Mouse (Mus musculus): ENCODE measurements around the gene Ifitm10.
"Not testable (repeated sequence)": the region's sequence is repeated elsewhere in the genome, so short reads cannot be mapped to it uniquely, and the experiment has no call there.

Ifitm10 gene

GRCm38 (mm10) chr7:142320906-142321305 lies 52.6 kb downstream of the Ifitm10 start:
- no peak for DNase-seq (ENCODE audit: low spot score)

- DNase-seq (ENCODE audit: low spot score) = no peak
These were observed 54.4 kb downstream of the Ifitm10 start for GRCm38 (mm10) chr7:142319124-142319523.

GRCm38 (mm10) chr7:142317216-142317615 lies 56.3 kb downstream of the Ifitm10 start:
- no peak for DNase-seq (ENCODE audit: low spot score)

DNA sequence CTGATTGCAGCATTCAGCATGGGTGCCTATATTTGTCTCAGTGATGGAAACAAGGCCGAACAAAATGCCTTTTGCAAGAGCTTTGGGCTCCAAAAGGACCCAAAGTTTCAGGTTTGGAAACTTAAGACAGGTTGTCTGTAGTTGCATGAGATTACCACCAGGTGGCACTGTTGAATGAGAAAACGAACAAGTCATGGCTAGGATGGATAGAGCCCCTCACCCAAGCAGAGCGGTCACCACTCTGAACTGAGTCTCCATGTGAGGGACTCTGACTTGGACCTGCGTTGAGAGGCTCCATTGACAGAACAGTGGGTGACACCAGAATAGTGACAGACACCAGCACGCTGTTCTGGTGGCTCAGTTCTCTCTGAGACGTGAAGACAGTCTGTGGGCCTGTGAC lies 57.0 kb downstream of the Ifitm10 start:
- DNase-seq (ENCODE audit: low spot score) = peak; percentile 64

DNA sequence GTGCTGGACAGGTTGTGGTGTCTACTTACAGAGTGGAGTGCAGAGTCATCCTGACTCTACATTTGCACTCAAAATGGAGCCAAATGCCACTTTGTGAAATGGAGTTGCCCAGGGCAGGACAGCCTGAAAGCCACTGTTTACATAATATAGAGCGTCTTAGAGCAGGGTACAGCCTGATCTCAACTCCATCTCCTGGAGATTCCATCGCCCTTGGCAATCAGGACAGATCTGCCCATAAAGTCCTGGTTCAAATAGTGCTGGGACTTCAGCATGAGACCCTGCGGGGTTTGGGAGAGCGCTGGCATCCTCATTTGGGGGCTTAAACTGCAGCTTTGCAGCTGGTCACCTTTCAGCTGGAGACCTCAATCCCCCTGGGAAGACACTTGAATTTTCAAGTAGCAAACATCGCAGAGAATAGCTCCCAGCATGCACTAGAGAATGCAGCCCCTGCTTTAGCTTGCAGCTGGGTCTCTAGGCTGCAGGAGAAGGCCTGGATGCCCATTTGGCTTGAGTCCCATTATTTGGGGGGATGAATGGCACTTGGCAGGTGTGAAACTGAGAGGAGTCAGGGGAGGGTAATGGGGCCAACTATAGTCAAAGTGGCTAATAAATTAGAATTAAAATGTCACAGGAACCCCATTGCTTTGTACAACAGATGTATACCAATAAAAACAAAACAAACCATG lies 58.8 kb downstream of the Ifitm10 start:
- no peak for DNase-seq (ENCODE audit: low spot score)

GRCm38 (mm10) chr7:142303929-142304328 lies 69.6 kb downstream of the Ifitm10 start:
- DNase-seq (ENCODE audit: low spot score) = not testable (repeated sequence)

DNA sequence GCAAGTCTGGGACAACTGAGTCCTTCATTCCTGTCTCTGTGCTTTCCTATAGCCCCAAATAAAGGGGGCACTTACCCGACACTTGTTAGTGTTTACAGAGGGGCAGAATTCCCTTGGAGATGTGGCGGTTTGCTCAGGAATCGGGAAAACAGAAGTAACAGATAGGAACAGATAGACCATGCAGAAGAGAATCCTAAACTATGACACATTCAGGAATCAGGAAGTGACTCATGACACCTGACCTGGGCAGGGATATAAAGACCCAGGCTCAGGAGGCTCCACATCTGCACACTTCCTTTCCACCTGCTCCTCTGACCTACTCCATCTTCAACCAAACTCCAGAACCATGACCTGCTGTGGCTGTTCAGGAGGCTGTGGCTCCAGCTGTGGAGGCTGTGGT lies 70.3 kb downstream of the Ifitm10 start, which contains the start of gene Krtap5-4:
TSS of gene Krtap5-4 (plus strand) at position 301 of the 400 bp plus-strand sequence.
- DNase-seq (ENCODE audit: low spot score) = no peak

DNA sequence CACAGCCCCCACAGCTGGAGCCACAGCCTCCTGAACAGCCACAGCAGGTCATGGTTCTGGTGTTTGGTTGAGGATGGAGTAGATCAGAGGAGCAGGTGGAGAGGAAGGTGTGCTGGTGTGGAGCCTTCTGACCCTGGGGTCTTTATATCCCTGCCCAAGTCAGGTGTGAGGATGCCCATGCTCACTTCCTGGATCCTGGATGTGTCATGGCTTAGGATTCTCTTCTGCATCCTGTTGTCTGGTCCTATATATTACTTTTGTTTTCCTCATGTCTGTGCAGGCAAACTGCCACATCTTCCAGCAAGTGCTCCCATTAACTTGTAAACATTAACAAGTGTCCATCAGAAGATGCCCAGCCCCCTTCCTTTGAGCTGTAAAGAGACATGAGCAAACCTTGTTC lies 76.5 kb downstream of the Ifitm10 start, which contains the start of gene Krtap5-1:
TSS of gene Krtap5-1 (minus strand) at position 101 of the 400 bp plus-strand sequence.
- DNase-seq (ENCODE audit: low spot score) = not testable (repeated sequence)

GRCm38 (mm10) chr7:142296108-142296507 lies 77.4 kb downstream of the Ifitm10 start:
- DNase-seq (ENCODE audit: low spot score) = not testable (repeated sequence)

GRCm38 (mm10) chr7:142295418-142295817 lies 78.1 kb downstream of the Ifitm10 start:
- DNase-seq (ENCODE audit: low spot score) = no peak

GRCm38 (mm10) chr7:142293851-142294250 lies 79.7 kb downstream of the Ifitm10 start:
- DNase-seq (ENCODE audit: low spot score) = peak; percentile 53

- DNase-seq (ENCODE audit: low spot score) = not testable (repeated sequence)
These were observed 87.5 kb downstream of the Ifitm10 start for GRCm38 (mm10) chr7:142285910-142286612.

DNA sequence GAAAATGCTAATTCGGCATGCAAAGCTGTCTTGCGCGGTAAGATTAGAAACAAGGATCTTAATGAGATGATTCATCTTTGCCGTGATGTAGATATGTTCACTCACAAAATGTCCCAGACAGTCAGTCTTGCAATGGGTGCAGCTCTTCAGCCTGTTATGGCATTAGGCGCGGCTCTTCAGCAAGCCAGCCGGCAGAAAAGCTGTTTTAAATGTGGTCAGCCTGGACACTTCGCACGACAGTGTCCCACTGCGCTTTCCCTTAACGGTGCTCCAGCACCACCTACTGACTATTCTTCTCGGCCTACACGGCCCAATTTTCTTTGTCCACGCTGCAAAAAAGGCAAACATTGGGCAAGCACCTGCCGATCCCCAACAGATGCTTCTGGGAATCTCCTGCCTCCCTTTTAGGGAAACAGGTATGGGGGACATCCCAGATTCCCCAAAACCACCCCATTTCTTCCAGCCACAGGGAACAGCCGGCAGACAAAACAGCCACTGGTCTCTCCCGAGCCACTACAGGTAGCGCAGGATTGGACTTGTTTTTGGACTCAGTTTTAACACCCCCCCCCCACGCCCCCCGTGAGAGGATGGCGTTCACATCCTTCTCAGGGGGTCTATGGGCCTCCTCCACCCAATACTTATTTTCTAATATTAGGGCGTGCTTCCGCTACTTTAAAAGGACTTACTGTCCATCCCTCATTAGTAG lies 88.3 kb downstream of the Ifitm10 start:
- peak; percentile 77 for DNase-seq (ENCODE audit: low spot score)

DNA sequence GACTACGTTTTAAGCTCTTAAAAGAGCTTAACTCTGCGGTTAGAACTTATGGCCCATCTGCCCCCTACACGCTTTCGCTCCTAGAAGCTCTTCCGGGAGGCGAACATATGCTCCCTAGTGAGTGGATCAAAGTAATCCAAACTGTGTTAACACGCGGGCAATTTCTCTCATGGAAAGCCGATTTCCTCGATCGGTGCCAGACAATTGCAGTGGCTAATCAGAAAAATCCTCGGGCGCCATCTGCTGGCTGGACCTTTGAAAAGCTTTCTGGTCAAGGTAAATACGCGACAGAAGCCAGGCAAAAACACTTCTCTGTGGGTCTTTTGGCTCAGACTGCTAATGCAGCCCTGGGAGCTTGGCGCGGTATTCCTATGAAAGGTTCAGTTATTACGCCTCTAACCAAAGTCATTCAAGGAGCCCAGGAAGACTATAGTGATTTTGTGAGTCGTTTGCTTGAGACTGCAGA lies 88.9 kb downstream of the Ifitm10 start:
- peak; percentile 97 for DNase-seq (ENCODE audit: low spot score)

GRCm38 (mm10) chr7:142284023-142284591 lies 89.4 kb downstream of the Ifitm10 start:
- DNase-seq (ENCODE audit: low spot score) = peak; percentile 80

GRCm38 (mm10) chr7:142282847-142283246 lies 90.7 kb downstream of the Ifitm10 start:
- DNase-seq (ENCODE audit: low spot score) = not testable (repeated sequence)

DNA sequence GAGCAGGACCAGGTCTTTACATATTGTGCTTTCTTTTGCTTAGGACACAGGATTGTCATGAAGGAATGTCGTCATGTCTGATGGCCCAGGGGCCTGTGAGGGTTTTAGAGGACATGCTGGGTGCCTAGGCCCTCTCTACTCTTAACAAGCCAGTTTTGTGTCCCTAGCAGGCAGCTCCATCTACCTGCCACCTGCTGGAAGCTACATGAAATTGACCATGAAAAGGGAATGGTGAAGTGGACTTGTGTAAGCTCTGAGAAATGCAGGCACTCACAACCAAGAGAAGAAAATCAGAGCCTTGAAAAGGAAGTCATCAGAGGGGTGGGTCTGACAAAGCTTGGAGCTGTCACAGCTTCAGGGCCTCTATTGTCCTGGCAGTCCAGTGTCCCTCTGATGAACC lies 94.3 kb downstream of the Ifitm10 start:
- DNase-seq (ENCODE audit: low spot score) = not testable (repeated sequence)

- peak; percentile 71 for DNase-seq (ENCODE audit: low spot score)
These were observed 95.4 kb downstream of the Ifitm10 start for GRCm38 (mm10) chr7:142278183-142278582.
